Mouse (Mus musculus) liver, embryonic 15.5 days (tissue): Measurements from ENCODE around the gene Tnfrsf8. TPM values are rescaled to one million over a fixed set of nuclear protein-coding genes. Genes with fewer than 3 reads are reported as not detected.

ENCODE experiments used
- ATAC-seq: fragments of 200-750 bp; cut with Nextera tagmentation; 2 replicates; pipeline ENCODE4 v1.8.0; 2017; ENCODE audit warnings: moderate number of reproducible peaks, mild to moderate bottlenecking, moderate library complexity; ENCODE audit not compliant: insufficient read depth
- H3K27ac ChIP-seq: fragments of 300-500 bp; sonication (generic); replicated peaks from 2 replicates; pipeline ENCODE4 v1.5.1; 2015; ENCODE audit warnings: mild to moderate bottlenecking, inconsistent platforms
- H3K27me3 ChIP-seq: fragments of 300-500 bp; sonication (generic); 2 replicates; pipeline ENCODE4 v1.6.1; 2015; ENCODE audit warnings: mild to moderate bottlenecking, inconsistent platforms
- H3K36me3 ChIP-seq: fragments of 300-500 bp; sonication (generic); replicated peaks from 2 replicates; pipeline ENCODE4 v1.6.1; 2015; ENCODE audit warnings: moderate library complexity, mild to moderate bottlenecking, inconsistent platforms
- H3K4me1 ChIP-seq: fragments of 300-500 bp; sonication (generic); replicated peaks from 2 replicates; pipeline ENCODE4 v1.6.1; 2015; ENCODE audit warnings: inconsistent platforms
- H3K4me2 ChIP-seq: fragments of 300-500 bp; sonication (generic); 2 replicates; pipeline ENCODE4 v1.6.1; 2015; ENCODE audit warnings: moderate library complexity, mild to moderate bottlenecking, inconsistent platforms
- H3K4me3 ChIP-seq: fragments of 300-500 bp; sonication (generic); replicated peaks from 2 replicates; pipeline ENCODE4 v1.5.1; 2015; ENCODE audit warnings: mild to moderate bottlenecking, inconsistent platforms
- H3K9ac ChIP-seq: fragments of 300-500 bp; sonication (generic); 2 replicates; pipeline ENCODE4 v1.6.1; 2015; ENCODE audit warnings: moderate library complexity, mild to moderate bottlenecking, inconsistent platforms
- H3K9me3 ChIP-seq: fragments of 300-500 bp; sonication (generic); replicated peaks from 2 replicates; pipeline ENCODE4 v1.6.1; 2016; ENCODE audit warnings: inconsistent platforms
- WGBS: fragments of 180-500 bp; shearing (Covaris S2); methylation state at CpG from one replicate; pipeline ENCODE4 v1.1.7; 2015; ENCODE audit warnings: mixed read lengths; ENCODE audit not compliant: insufficient replicate concordance; 5-methylcytosine and 5-hydroxymethylcytosine counted together
- polyA plus RNA-seq: library from polyadenylated mRNA; unstranded; fragments of >200 nt; fragmentation: Nextera tagmentation; extraction: Ambion mirVana; gene quantifications from 2 replicates; pipeline ENCODE4 v1.2.1, GENCODE M21; 2015

Tnfrsf8 gene
- polyA plus RNA-seq, 1 experiment from 2014 or later = 0.07 TPM

DNA sequence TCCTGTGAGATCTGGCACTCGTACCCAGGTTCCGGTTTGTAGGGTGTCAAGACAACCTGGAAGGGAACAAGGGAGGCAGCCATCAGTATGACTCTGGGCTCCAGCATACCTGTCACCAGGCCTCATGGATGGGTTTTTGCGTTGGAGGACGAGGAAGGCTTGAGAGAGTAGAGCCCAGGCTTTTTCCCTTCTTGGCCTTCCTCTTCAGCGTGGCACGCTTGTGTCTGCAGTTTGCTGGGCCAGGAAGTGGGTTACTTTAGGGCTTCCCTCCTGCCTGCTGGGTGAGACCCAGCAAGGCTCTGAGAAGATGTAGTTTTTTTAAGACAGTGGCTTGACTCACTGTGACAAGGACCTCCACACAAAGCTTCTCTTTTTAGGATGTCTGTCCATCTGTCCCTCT, 85.9 kb downstream of the Tnfrsf8 start:
- H3K9me3 ChIP-seq = no peaks in the 10 kb centered on the region
- no peak overlapping the region for H3K27ac ChIP-seq
- 52% methylated on average over 6 of the region's 6 CpGs for WGBS
- ATAC-seq = no peak
- no peak overlapping the region for H3K4me2 ChIP-seq
- no peak overlapping the region for H3K4me3 ChIP-seq
- H3K9ac ChIP-seq = no peak overlapping the region
- H3K27me3 ChIP-seq = no peaks in the 10 kb centered on the region
- peaks cover 17% of the 10 kb centered on the region; the same call in 1 of the 2 replicates for H3K4me1 ChIP-seq
- H3K36me3 ChIP-seq = peaks cover 6% of the 10 kb centered on the region; the same call in 1 of the 2 replicates

DNA sequence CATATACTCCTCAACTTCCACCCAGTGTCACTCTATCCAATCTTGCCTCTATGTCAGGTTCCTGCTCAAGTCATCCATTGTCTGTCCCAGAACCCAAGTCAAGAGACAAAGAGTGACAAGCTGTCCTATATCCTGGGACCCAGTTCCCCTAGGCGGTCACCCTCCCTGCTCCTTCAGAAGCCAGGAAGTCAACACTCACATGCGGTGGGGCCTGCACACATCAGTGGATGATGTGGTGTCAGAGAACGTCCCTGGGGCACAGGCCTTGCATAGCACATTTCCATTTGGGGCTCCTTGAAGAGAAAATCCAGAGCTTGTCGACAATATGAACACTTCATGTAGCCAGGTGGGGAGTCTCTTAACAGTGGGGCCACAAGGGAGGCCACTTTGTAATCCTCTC, 90.4 kb downstream of the Tnfrsf8 start:
- 70% methylated on average over 4 of the region's 4 CpGs for WGBS
- H3K36me3 ChIP-seq = peaks cover 22% of the 10 kb centered on the region
- H3K4me3 ChIP-seq = no peak overlapping the region
- H3K27me3 ChIP-seq = no peaks in the 10 kb centered on the region
- H3K4me1 ChIP-seq = peaks cover 26% of the 10 kb centered on the region
- no peak for ATAC-seq
- no peak overlapping the region for H3K9ac ChIP-seq
- no peaks in the 10 kb centered on the region for H3K9me3 ChIP-seq
- H3K4me2 ChIP-seq = no peak overlapping the region
- no peak overlapping the region for H3K27ac ChIP-seq

DNA sequence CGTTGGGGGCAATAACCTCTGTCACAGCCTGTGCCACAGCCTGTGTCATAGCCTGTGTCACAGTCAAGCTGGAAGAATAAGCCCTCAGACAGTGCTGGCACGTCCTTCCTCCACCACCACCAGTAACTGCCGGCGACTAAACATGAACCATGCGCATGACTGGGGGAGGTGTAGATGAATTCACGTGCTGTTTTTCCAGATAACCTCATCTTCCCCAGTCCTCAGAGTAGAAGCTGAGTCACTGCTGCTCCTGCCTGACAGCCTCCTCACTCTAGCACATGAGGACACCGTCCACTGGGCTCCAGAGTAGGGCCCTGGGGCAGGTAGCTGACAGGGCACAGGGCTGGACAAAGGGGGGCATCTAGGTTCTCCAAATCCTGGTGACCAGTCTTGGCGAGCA, 92.9 kb downstream of the Tnfrsf8 start:
- Histone ChIP-seq H3K4me2 (peak overlapping the region; percentile 36), H3K4me1 (peaks cover 30% of the 10 kb centered on the region), H3K9ac (no peak overlapping the region), H3K36me3 (peaks cover 30% of the 10 kb centered on the region), H3K9me3 (no peaks in the 10 kb centered on the region), H3K4me3 (no peak overlapping the region), H3K27me3 (no peaks in the 10 kb centered on the region), H3K27ac (peak overlapping the region; percentile 70)
- WGBS = 20% methylated on average over 8 of the region's 8 CpGs
- peak; percentile 89 for ATAC-seq

- H3K27ac ChIP-seq = peak overlapping the region; percentile 70
- H3K9ac ChIP-seq = no peak overlapping the region
- peaks cover 30% of the 10 kb centered on the region for H3K4me1 ChIP-seq
- H3K4me2 ChIP-seq = no peak overlapping the region
- peaks cover 31% of the 10 kb centered on the region for H3K36me3 ChIP-seq
- no peaks in the 10 kb centered on the region for H3K9me3 ChIP-seq
- no peak overlapping the region for H3K4me3 ChIP-seq
- H3K27me3 ChIP-seq = no peaks in the 10 kb centered on the region
- no peak for ATAC-seq
- WGBS = 44% methylated on average over 2 of the region's 2 CpGs
Observed at GRCm38 (mm10) chr4:145221379-145221778, 93.6 kb downstream of the Tnfrsf8 start.

- no peaks in the 10 kb centered on the region for H3K9me3 ChIP-seq
- WGBS = 77% methylated on average over 1 of the region's 1 CpGs
- H3K27ac ChIP-seq = no peak overlapping the region; the same call in 1 of the 2 replicates
- H3K27me3 ChIP-seq = no peaks in the 10 kb centered on the region
- H3K4me3 ChIP-seq = no peak overlapping the region
- H3K4me2 ChIP-seq = no peak overlapping the region
- H3K4me1 ChIP-seq = peaks cover 30% of the 10 kb centered on the region
- H3K36me3 ChIP-seq = peaks cover 31% of the 10 kb centered on the region
- no peak overlapping the region for H3K9ac ChIP-seq
- ATAC-seq = no peak
Observed at GRCm38 (mm10) chr4:145220001-145220400, 95.0 kb downstream of the Tnfrsf8 start.

GRCm38 (mm10) chr4:145219240-145219985, 95.6 kb downstream of the Tnfrsf8 start:
- Histone ChIP-seq H3K4me3 (no peak overlapping the region), H3K36me3 (peaks cover 28% of the 10 kb centered on the region), H3K4me2 (no peak overlapping the region), H3K27ac (peak overlapping the region; percentile 64), H3K27me3 (no peaks in the 10 kb centered on the region), H3K9ac (no peak overlapping the region), H3K4me1 (peaks cover 30% of the 10 kb centered on the region), H3K9me3 (no peaks in the 10 kb centered on the region)
- WGBS = 48% methylated on average over 15 of the region's 15 CpGs
- peak; percentile 42 for ATAC-seq

DNA sequence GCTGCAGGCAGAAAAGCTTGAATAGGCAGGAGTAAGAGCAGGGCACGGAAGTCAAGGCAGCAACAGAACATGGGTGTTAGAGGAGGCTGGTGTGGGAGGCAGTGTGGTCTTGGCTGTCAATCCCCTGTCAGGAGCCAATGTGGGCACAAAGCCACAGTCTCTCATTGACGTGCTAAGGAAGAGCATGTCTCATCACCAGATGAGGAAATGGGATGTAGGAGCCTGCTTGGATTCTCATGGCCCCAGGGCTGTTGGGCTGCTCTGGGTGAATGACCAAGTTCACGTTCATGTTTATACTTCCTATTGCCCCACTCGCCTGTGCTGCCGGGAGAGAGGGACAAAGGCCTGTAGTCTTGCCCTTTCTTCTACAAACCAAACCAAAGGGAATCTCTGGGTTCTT, 97.1 kb downstream of the Tnfrsf8 start:
- Histone ChIP-seq H3K9me3 (no peaks in the 10 kb centered on the region), H3K27ac (no peak overlapping the region), H3K36me3 (peaks cover 17% of the 10 kb centered on the region), H3K4me1 (peaks cover 32% of the 10 kb centered on the region), H3K9ac (no peak overlapping the region), H3K4me3 (no peak overlapping the region), H3K27me3 (no peaks in the 10 kb centered on the region), H3K4me2 (no peak overlapping the region)
- 68% methylated on average over 5 of the region's 5 CpGs for WGBS
- ATAC-seq = no peak

Other genes starting within 250 kb of the Tnfrsf8 start
- 3.5 and 3.9 TPM in 2 replicates for gene Vps13d, start 120.2 kb downstream of the Tnfrsf8 start, polyA plus RNA-seq
- 7.7 and 9.3 TPM in 2 replicates for gene Tnfrsf1b, start 68.3 kb downstream of the Tnfrsf8 start, polyA plus RNA-seq
- gene Zfp990, start 195.6 kb upstream of the Tnfrsf8 start, polyA plus RNA-seq = 0.03 TPM in 1 of 2 replicates, not detected in the other